Mouse (Mus musculus) kidney, embryonic 16.5 days (tissue): ENCODE results near the gene Sgcg. TPM values are rescaled to one million over a fixed set of nuclear protein-coding genes. Genes with fewer than 3 reads are reported as not detected.
A peak's percentile ranks its signal among the peaks of the same experiment; 100 is the strongest.

ENCODE experiments used
- ATAC-seq: fragments of 200-750 bp; cut with Nextera tagmentation; 2 replicates; pipeline ENCODE4 v1.8.0; 2017; ENCODE audit warnings: moderate TSS enrichment; ENCODE audit not compliant: low FRiP score, low TSS enrichment
- H3K27ac ChIP-seq: fragments of 300-500 bp; sonication (generic); 2 replicates; pipeline ENCODE4 v1.5.1; 2014; ENCODE audit warnings: low read length
- H3K27me3 ChIP-seq: fragments of 300-500 bp; sonication (generic); 2 replicates; pipeline ENCODE4 v1.6.1; 2014; ENCODE audit warnings: low read length, control low read depth, mixed read lengths; ENCODE audit not compliant: insufficient read depth
- H3K36me3 ChIP-seq: fragments of 300-500 bp; sonication (generic); 2 replicates; pipeline ENCODE4 v1.6.1; 2014; ENCODE audit warnings: low read length, control low read depth, mixed read lengths; ENCODE audit not compliant: insufficient read depth
- H3K4me1 ChIP-seq: fragments of 300-500 bp; sonication (generic); 2 replicates; pipeline ENCODE4 v1.6.1; 2014; ENCODE audit warnings: low read length, control low read depth, mixed read lengths; ENCODE audit not compliant: insufficient read depth
- H3K4me2 ChIP-seq: fragments of 300-500 bp; sonication (generic); replicated peaks from 2 replicates; pipeline ENCODE4 v1.6.1; 2014; ENCODE audit warnings: low read depth, low read length
- H3K4me3 ChIP-seq: fragments of 300-500 bp; sonication (generic); 2 replicates; pipeline ENCODE4 v1.5.1; 2014; ENCODE audit warnings: mild to moderate bottlenecking, low read length
- H3K9ac ChIP-seq: fragments of 300-500 bp; sonication (generic); replicated peaks from 2 replicates; pipeline ENCODE4 v1.6.1; 2014; ENCODE audit warnings: low read length
- H3K9me3 ChIP-seq: fragments of 300-500 bp; sonication (generic); 2 replicates; pipeline ENCODE4 v1.6.1; 2016; ENCODE audit warnings: low read length, control low read depth
- WGBS: fragments of 180-500 bp; shearing (Covaris S2); extraction: QIAGEN DNeasy Blood & Tissue Kit; methylation state at CpG from one replicate; pipeline ENCODE4 v1.1.7; 2014; 5-methylcytosine and 5-hydroxymethylcytosine counted together
- polyA plus RNA-seq: library from polyadenylated mRNA; unstranded; fragments of >200 nt; fragmentation: Nextera tagmentation; extraction: Ambion mirVana; gene quantifications from 2 replicates; pipeline ENCODE4 v1.2.1, GENCODE M21; 2015

The Sgcg gene
- polyA plus RNA-seq, 1 experiment from 2014 or later = 0.67 TPM

DNA sequence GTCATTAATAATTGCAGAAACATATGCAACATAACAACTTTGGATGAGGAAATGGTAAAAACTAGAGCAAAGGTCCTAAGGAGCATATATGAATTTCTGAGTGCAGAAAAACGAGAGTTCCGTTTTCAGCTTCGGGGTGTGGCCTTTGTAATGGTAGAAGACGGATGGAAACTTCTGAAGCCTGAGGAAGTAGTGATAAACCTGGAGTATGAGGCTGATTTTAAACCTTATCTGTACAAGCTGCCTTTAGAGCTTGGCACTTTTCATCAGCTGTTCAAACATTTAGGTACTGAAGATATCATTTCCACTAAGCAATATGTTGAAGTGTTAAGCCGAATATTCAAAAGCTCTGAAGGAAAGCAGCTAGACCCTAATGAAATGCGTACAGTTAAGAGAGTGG, 46.5 kb downstream of the Sgcg start:
- Histone ChIP-seq H3K4me3 (no peak overlapping the region), H3K36me3 (0 out of 2 replicates have a peak, but pooled peaks cover 8% of the 10 kb centered on the region), H3K27me3 (no peaks in the 10 kb centered on the region), H3K4me2 (no peak overlapping the region), H3K9me3 (no peaks in the 10 kb centered on the region), H3K9ac (no peak overlapping the region), H3K27ac (no peak overlapping the region), H3K4me1 (no peaks in the 10 kb centered on the region)
- no peak for ATAC-seq
- WGBS = 87% methylated on average over 6 of the region's 6 CpGs

GRCm38 (mm10) chr14:61210111-61210510, 48.2 kb downstream of the Sgcg start:
- Histone ChIP-seq H3K27me3 (no peaks in the 10 kb centered on the region), H3K9ac (no peak overlapping the region), H3K4me2 (no peak overlapping the region), H3K36me3 (peaks cover 18% of the 10 kb centered on the region), H3K9me3 (no peaks in the 10 kb centered on the region), H3K4me1 (no peaks in the 10 kb centered on the region), H3K4me3 (no peak overlapping the region), H3K27ac (no peak overlapping the region)
- WGBS = 94% methylated on average over 5 of the region's 5 CpGs
- ATAC-seq = no peak

DNA sequence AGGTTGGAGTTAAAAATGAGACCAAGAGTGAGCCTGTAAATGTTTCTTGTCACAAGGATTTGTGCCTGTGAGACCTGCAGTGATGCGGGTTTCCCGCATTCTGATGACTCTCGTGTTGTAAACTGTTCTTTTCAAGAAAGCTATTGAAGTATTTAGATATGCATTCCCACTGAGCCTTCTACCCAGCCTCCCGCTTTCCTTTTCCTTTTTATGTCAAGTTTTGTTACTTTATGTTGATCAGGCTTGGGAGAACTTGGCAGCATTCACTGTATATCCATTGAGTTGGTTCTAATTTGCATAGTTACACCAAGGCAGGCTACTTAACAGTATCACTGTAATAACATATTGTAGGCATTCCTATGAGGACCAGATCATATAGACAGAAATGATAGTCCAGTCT, 63.9 kb downstream of the Sgcg start:
- Histone ChIP-seq H3K27ac (no peak overlapping the region), H3K9me3 (no peaks in the 10 kb centered on the region), H3K27me3 (no peaks in the 10 kb centered on the region), H3K4me2 (no peak overlapping the region), H3K4me3 (no peak overlapping the region), H3K4me1 (no peaks in the 10 kb centered on the region), H3K36me3 (peaks cover 8% of the 10 kb centered on the region; the same call in 1 of the 2 replicates), H3K9ac (no peak overlapping the region)
- ATAC-seq = no peak
- 90% methylated on average over 4 of the region's 4 CpGs for WGBS

GRCm38 (mm10) chr14:61192326-61192725, 66.0 kb downstream of the Sgcg start:
- WGBS = 84% methylated on average over 10 of the region's 10 CpGs
- H3K9ac ChIP-seq = no peak overlapping the region
- no peak overlapping the region for H3K4me3 ChIP-seq
- no peak overlapping the region for H3K4me2 ChIP-seq
- ATAC-seq = no peak
- no peak overlapping the region for H3K27ac ChIP-seq
- no peaks in the 10 kb centered on the region for H3K9me3 ChIP-seq
- H3K4me1 ChIP-seq = no peaks in the 10 kb centered on the region
- 0 out of 2 replicates have a peak, but pooled peaks cover 4% of the 10 kb centered on the region for H3K36me3 ChIP-seq
- H3K27me3 ChIP-seq = no peaks in the 10 kb centered on the region

DNA sequence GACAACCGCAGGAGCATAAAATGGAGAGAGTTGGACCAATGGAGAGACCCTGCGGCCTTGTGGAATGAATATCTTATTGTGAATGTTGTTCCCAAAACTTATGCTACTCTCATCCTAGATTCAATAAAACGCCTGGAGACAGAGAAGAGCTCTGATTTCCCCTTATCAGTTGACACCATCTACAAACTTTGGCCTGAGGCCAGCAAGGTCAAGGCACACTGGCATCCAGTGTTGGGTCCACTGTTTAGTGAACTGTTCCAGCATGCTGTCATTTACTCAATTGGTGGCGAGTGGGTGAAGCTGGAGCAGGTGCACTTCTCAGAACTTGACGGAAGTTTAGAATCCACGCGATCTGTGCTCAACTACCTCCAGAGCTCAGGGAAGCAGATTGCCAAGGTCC, 66.4 kb downstream of the Sgcg start:
- no peaks in the 10 kb centered on the region for H3K9me3 ChIP-seq
- H3K4me3 ChIP-seq = no peak overlapping the region
- no peak overlapping the region for H3K4me2 ChIP-seq
- no peaks in the 10 kb centered on the region for H3K27me3 ChIP-seq
- H3K4me1 ChIP-seq = no peaks in the 10 kb centered on the region
- 92% methylated on average over 7 of the region's 7 CpGs for WGBS
- H3K27ac ChIP-seq = no peak overlapping the region
- 0 out of 2 replicates have a peak, but pooled peaks cover 1% of the 10 kb centered on the region for H3K36me3 ChIP-seq
- no peak for ATAC-seq
- H3K9ac ChIP-seq = no peak overlapping the region

- WGBS = under 1% methylated on average over 37 of the region's 37 CpGs
- Histone ChIP-seq H3K9me3 (no peaks in the 10 kb centered on the region), H3K27me3 (no peaks in the 10 kb centered on the region), H3K4me3 (peak overlapping the region; percentile 67), H3K4me2 (peak overlapping the region; percentile 85), H3K9ac (peak overlapping the region; percentile 70), H3K27ac (peak overlapping the region; percentile 72), H3K4me1 (no peaks in the 10 kb centered on the region), H3K36me3 (no peaks in the 10 kb centered on the region)
- peak; percentile 58 for ATAC-seq
These were observed 85.1 kb downstream of the Sgcg start for GRCm38 (mm10) chr14:61173229-61173628.

DNA sequence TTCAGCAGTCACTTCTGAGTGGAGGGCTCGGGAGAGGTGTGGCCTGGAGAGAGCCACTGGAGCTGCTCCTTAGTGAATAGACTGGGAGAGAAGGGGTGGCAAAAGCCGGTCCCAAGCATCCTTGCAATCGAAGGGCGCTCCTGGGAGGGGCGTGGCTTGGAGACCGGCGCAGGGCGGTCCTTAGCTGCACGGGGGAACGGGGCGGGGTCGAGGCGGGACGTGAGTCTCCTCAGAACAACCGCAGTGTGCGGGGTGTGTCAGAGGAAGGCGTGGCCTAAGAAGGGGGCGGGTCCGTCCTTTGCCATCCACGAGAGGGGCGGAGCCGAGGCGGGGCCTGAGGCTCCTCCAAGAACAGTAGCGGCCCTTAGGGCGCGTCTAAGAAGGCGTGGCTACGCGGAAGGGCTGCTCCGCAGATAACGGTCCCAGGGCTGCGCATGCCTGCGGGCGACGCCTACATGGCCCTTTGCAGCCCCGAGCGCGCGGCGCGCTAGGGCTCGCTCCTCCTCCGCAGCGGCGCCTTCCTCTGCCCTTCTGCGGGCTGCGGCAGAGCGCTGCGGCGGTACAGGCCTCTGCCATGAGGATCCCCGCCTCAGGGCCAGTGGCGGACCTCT, 85.6 kb downstream of the Sgcg start:
- Histone ChIP-seq H3K27ac (peak overlapping the region; percentile 72), H3K4me2 (peak overlapping the region; percentile 85), H3K27me3 (0 out of 2 replicates have a peak, but pooled peaks cover 2% of the 10 kb centered on the region), H3K4me1 (no peaks in the 10 kb centered on the region), H3K9ac (peak overlapping the region; percentile 70), H3K4me3 (peak overlapping the region; percentile 67), H3K36me3 (no peaks in the 10 kb centered on the region), H3K9me3 (no peaks in the 10 kb centered on the region)
- peak; percentile 99 for ATAC-seq
- WGBS = under 1% methylated on average over 47 of the region's 52 CpGs

DNA sequence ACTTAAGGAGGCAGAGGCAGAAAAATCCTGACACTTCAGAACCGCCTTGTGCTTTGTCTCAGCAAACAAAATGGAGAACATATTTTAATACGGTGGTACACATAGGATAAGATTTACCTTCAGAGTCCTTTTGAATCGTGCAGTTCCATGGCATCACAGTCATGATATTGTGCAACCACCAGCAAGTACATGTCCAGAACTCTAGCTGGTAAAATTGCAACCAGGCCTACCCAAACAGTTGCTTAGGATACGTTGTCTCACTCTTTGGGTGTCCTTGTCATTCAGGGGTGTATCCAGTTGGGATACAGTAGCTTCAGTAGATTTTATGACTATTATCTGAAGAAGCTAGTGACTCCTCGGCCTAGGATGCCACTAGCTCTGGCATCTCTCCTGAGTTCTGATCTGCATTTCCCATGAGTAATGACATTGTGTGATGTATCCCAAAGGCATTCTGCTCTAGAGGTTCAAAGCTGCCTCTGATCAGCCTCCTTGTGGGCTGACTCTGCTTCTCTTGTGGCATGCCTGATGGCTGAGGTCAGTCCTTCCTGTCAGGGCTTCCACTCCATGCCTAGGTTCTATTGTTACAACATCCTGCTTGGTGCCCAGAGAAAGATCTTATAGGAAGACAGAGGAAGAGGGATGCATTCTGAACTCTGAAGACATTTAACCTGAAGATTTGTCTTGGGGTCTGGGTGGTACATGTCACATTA, 86.9 kb downstream of the Sgcg start:
- ATAC-seq = no peak
- Histone ChIP-seq H3K27ac (no peak overlapping the region), H3K27me3 (0 out of 2 replicates have a peak, but pooled peaks cover 2% of the 10 kb centered on the region), H3K9ac (no peak overlapping the region), H3K4me2 (no peak overlapping the region), H3K4me1 (no peaks in the 10 kb centered on the region), H3K9me3 (no peaks in the 10 kb centered on the region), H3K36me3 (no peaks in the 10 kb centered on the region), H3K4me3 (no peak overlapping the region)
- 85% methylated on average over 5 of the region's 5 CpGs for WGBS
